21 mouse cellular contexts compared by ENCODE assay signal in genomic region chr8:106006413-106006812, GRCm38 (mm10). TPM values are rescaled to one million over a fixed set of nuclear protein-coding genes. Genes with fewer than 3 reads are reported as not detected.
DNase-seq lines count a peak whose midpoint lies in the region; ATAC-seq and TF ChIP-seq lines count a peak whose summit lies in the region.
"Had no signal": no experiment of that assay in that cellular context is flagged by ENCODE, and none has a peak within 500 bp of the region (broad histone marks: within the 10 kb centered on the region; RNA-seq: fewer than 3 reads in every experiment).

No protein-coding gene starts in this region.

- peak; percentile 34 for TF ChIP-seq CTCF in hindbrain, postnatal 0 days (IDR thresholded peaks at IDR 0.05; ENCODE audit: low read depth)
- TF ChIP-seq CTCF in lung, embryonic 14.5 days (IDR thresholded peaks at IDR 0.05; ENCODE audit: low read depth), result peak; percentile 38
- peak in 1 of 2 experiments; percentile 53; a peak in 2 of 4 replicates for TF ChIP-seq CTCF in CH12.LX (conservative IDR thresholded peaks at IDR 0.05 in 1 of 2, IDR thresholded peaks at IDR 0.05 in 1 of 2; ENCODE audit: low read depth in 2 of 2, low read length in 2 of 2)
- TF ChIP-seq CTCF in bone marrow macrophage, adult 2 months (IDR thresholded peaks at IDR 0.05; ENCODE audit: low read depth, low read length), result no peak

- no peaks in the 10 kb centered on the region for H3K36me3 ChIP-seq in hindbrain, postnatal 0 days (ENCODE audit: insufficient read depth, low read length)
- no peaks in the 10 kb centered on the region for H3K36me3 ChIP-seq in hindbrain, embryonic 14.5 days (replicated peaks; ENCODE audit: control insufficient read depth, insufficient read depth)
- H3K36me3 ChIP-seq in lung, embryonic 14.5 days (ENCODE audit: insufficient read depth), result peaks cover 5% of the 10 kb centered on the region; the same call in 1 of the 2 replicates
- H3K36me3 ChIP-seq in CH12.LX (replicated peaks in 1 of 2; ENCODE audit: control insufficient read depth in 1 of 2, insufficient read depth in 1 of 2, low read length in 1 of 2), result peaks cover 0 to 15% of the 10 kb centered on the region in 2 experiments
- H3K36me3 ChIP-seq: limb, embryonic 15.5 days; midbrain, embryonic 15.5 days; stomach, embryonic 15.5 days had no signal

- peaks cover 9% of the 10 kb centered on the region for H3K79me2 ChIP-seq in CH12.LX (replicated peaks; ENCODE audit: control insufficient read depth, extremely low read depth, insufficient read depth, poor library complexity, severe bottlenecking)

- no peak overlapping the region for H3K27ac ChIP-seq in hindbrain, postnatal 0 days
- no peak overlapping the region for H3K27ac ChIP-seq in hindbrain, embryonic 14.5 days
- H3K27ac ChIP-seq in lung, embryonic 14.5 days (ENCODE audit: low read depth), result no peak overlapping the region
- H3K27ac ChIP-seq in CH12.LX (ENCODE audit: insufficient read depth, low read depth), result no peak overlapping the region
- peak overlapping the region; percentile 91 for H3K27ac ChIP-seq in bone marrow macrophage, adult 2 months (ENCODE audit: insufficient read depth, low read depth, low read length)
- H3K27ac ChIP-seq: limb, embryonic 15.5 days; midbrain, embryonic 15.5 days; stomach, embryonic 15.5 days had no signal

- in situ Hi-C loops in CH12.LX (cut with MboI; ENCODE audit: low pct_ligation_motif_present, low pct_unique_long_range_greater_than_20kb, low sequenced_read_pairs), result no loop called here

- no peak overlapping the region for H3K9ac ChIP-seq in hindbrain, postnatal 0 days (replicated peaks; ENCODE audit: low read length)
- no peak overlapping the region for H3K9ac ChIP-seq in hindbrain, embryonic 14.5 days
- no peak overlapping the region for H3K9ac ChIP-seq in lung, embryonic 14.5 days
- no peak overlapping the region for H3K9ac ChIP-seq in CH12.LX (ENCODE audit: insufficient read depth, low read depth)
- H3K9ac ChIP-seq: limb, embryonic 15.5 days; midbrain, embryonic 15.5 days; stomach, embryonic 15.5 days had no signal

- no peak for TF ChIP-seq EP300 in CH12.LX (IDR thresholded peaks at IDR 0.05; ENCODE audit: low read length)

- DNase-seq in hindbrain, postnatal 0 days (ENCODE audit: low spot score), result peak; percentile 21
- DNase-seq in hindbrain, embryonic 14.5 days (ENCODE audit: low spot score), result no peak
- DNase-seq in lung, embryonic 14.5 days, result peak; percentile 12
- DNase-seq in lung, postnatal 14 days, result no peak
- DNase-seq in CH12.LX (ENCODE audit: extremely low read depth), result no peak
- no peak for DNase-seq in testis, postnatal 10 days (ENCODE audit: low spot score)
- DNase-seq: cerebellum, adult 11-12 months; lung, postnatal 4 days had no signal

- H3K4me1 ChIP-seq in hindbrain, postnatal 0 days (ENCODE audit: insufficient read depth, low read length), result 0 out of 2 replicates have a peak, but pooled peaks cover 5% of the 10 kb centered on the region
- H3K4me1 ChIP-seq in hindbrain, embryonic 14.5 days (replicated peaks; ENCODE audit: control insufficient read depth, insufficient read depth, low read length), result peaks cover 8% of the 10 kb centered on the region
- H3K4me1 ChIP-seq in lung, embryonic 14.5 days (ENCODE audit: insufficient read depth), result peaks cover 8% of the 10 kb centered on the region; the same call in 1 of the 2 replicates
- H3K4me1 ChIP-seq in CH12.LX (ENCODE audit: control insufficient read depth in 1 of 2, insufficient read depth in 2 of 2), result peaks cover 10 to 32% of the 10 kb centered on the region in 2 experiments
- H3K4me1 ChIP-seq in bone marrow macrophage, adult 2 months (ENCODE audit: control insufficient read depth, insufficient read depth, low read length), result peaks cover 41% of the 10 kb centered on the region

- no peak for ATAC-seq in hindbrain, postnatal 0 days
- ATAC-seq in hindbrain, embryonic 14.5 days (ENCODE audit: low FRiP score), result no peak
- ATAC-seq in lung, embryonic 14.5 days (ENCODE audit: insufficient read depth), result no peak
- ATAC-seq in activated CD4-positive, CD25-positive, alpha-beta regulatory T cell, adult 4 months, result no peak
- ATAC-seq: forebrain, embryonic 14.5 days; midbrain, embryonic 15.5 days had no signal

- 88% methylated on average over 4 of the region's 4 CpGs for WGBS in hindbrain, postnatal 0 days
- WGBS in hindbrain, embryonic 14.5 days, result 95% methylated on average over 4 of the region's 4 CpGs
- WGBS in lung, embryonic 14.5 days, result 92% methylated on average over 4 of the region's 4 CpGs

- H3K4me2 ChIP-seq in hindbrain, postnatal 0 days (ENCODE audit: low read depth, low read length), result no peak overlapping the region
- no peak overlapping the region for H3K4me2 ChIP-seq in hindbrain, embryonic 14.5 days (replicated peaks)
- no peak overlapping the region for H3K4me2 ChIP-seq in lung, embryonic 14.5 days
- H3K4me2 ChIP-seq in CH12.LX (ENCODE audit: insufficient read depth, low read depth, poor library complexity, severe bottlenecking), result no peak overlapping the region
- H3K4me2 ChIP-seq: heart, embryonic 11.5 days; limb, embryonic 15.5 days; midbrain, embryonic 15.5 days; stomach, embryonic 15.5 days had no signal

- no peaks in the 10 kb centered on the region for H3K9me3 ChIP-seq in hindbrain, postnatal 0 days (ENCODE audit: low read length)
- no peaks in the 10 kb centered on the region for H3K9me3 ChIP-seq in hindbrain, embryonic 14.5 days (ENCODE audit: control insufficient read depth, low read length)
- no peaks in the 10 kb centered on the region for H3K9me3 ChIP-seq in lung, embryonic 14.5 days (ENCODE audit: low read depth, low read length)
- no peaks in the 10 kb centered on the region for H3K9me3 ChIP-seq in CH12.LX (replicated peaks; ENCODE audit: low read length)
- H3K9me3 ChIP-seq: limb, embryonic 15.5 days; midbrain, embryonic 15.5 days; stomach, embryonic 15.5 days had no signal

- dilution Hi-C loops in CH12.LX (cut with MboI; ENCODE audit: extremely low pct_ligation_motif_present, extremely low pct_unique_long_range_greater_than_20kb, low sequenced_read_pairs), result no loop called here

- H3K4me3 ChIP-seq in hindbrain, postnatal 0 days (ENCODE audit: low read length), result no peak overlapping the region
- no peak overlapping the region for H3K4me3 ChIP-seq in hindbrain, embryonic 14.5 days (replicated peaks; ENCODE audit: low read length)
- H3K4me3 ChIP-seq in lung, embryonic 14.5 days (ENCODE audit: low read depth, low read length), result no peak overlapping the region
- no peak overlapping the region for H3K4me3 ChIP-seq in CH12.LX (replicated peaks in 1 of 3; ENCODE audit: low read depth in 2 of 3, low read length in 2 of 3, poor library complexity in 1 of 3)
- H3K4me3 ChIP-seq in bone marrow macrophage, adult 2 months (ENCODE audit: insufficient read depth, low read length), result no peak overlapping the region
- H3K4me3 ChIP-seq: limb, embryonic 15.5 days; midbrain, embryonic 15.5 days; stomach, embryonic 15.5 days had no signal

- TF ChIP-seq POLR2A in CH12.LX (IDR thresholded peaks at IDR 0.05; ENCODE audit: low read depth, low read length), result no peak
- no peak for TF ChIP-seq POLR2A in bone marrow macrophage, adult 2 months (IDR thresholded peaks at IDR 0.05; ENCODE audit: borderline replicate concordance, low read depth, low read length)

- TF ChIP-seq RAD21 in CH12.LX (IDR thresholded peaks at IDR 0.05; ENCODE audit: low read depth, low read length), result peak; percentile 43

- no peaks in the 10 kb centered on the region for H3K27me3 ChIP-seq in hindbrain, postnatal 0 days (ENCODE audit: insufficient read depth, low read length)
- no peaks in the 10 kb centered on the region for H3K27me3 ChIP-seq in hindbrain, embryonic 14.5 days (ENCODE audit: control insufficient read depth, insufficient read depth, low read length)
- H3K27me3 ChIP-seq in lung, embryonic 14.5 days (ENCODE audit: insufficient read depth, low read length), result no peaks in the 10 kb centered on the region
- no peaks in the 10 kb centered on the region for H3K27me3 ChIP-seq in CH12.LX (replicated peaks)
- H3K27me3 ChIP-seq: limb, embryonic 15.5 days; midbrain, embryonic 15.5 days; stomach, embryonic 15.5 days had no signal

RNA-seq across cellular contexts. Expression of gene Dpep2nb, which starts 0.6 kb away (rescaled TPM):
- not detected in 2 replicates for total RNA-seq in hindbrain, postnatal 0 days (2014; rRNA removed)
- polyA plus RNA-seq in hindbrain, postnatal 0 days (2015; fragmentation: Nextera tagmentation; extraction: Ambion mirVana), result not detected in 2 replicates
- polyA plus RNA-seq in hindbrain, embryonic 14.5 days (2014; fragmentation: Nextera tagmentation; extraction: Ambion mirVana), result not detected in 2 replicates
- not detected in 2 replicates for polyA plus RNA-seq in lung, embryonic 14.5 days (2014; fragmentation: Nextera tagmentation; extraction: Ambion mirVana)
- total RNA-seq in CH12.LX (2012; rRNA removed), result not detected in 2 replicates
- total RNA-seq in CH12.LX (2014; rRNA removed), result not detected in 2 replicates
- not detected in 2 replicates for polyA plus RNA-seq in CH12.LX (2012; ENCODE audit: insufficient read length, low read depth)
- not detected in 2 replicates for polyA plus RNA-seq in bone marrow macrophage, adult 2 months (2012; ENCODE audit: insufficient read depth, insufficient read length, missing spikeins)
- not detected for polyA plus RNA-seq in activated CD4-positive, CD25-positive, alpha-beta regulatory T cell, adult 4 months (2017; shearing (Covaris generic))
- total RNA-seq: gastrocnemius, adult 8-10 months; hematopoietic stem cell, adult 5-6 weeks had no signal
- polyA plus RNA-seq: forebrain, embryonic 14.5 days; intestine, embryonic 14.5 days; large intestine, adult 2 months; limb, embryonic 15.5 days; neural tube, embryonic 11.5 days; small intestine, adult 2 months; stomach, embryonic 15.5 days had no signal

RNA-seq across cellular contexts. Expression of gene Ddx28, which starts 5.3 kb away (rescaled TPM):
- total RNA-seq in hindbrain, postnatal 0 days (2014; rRNA removed), result 36.7 and 43.3 TPM in 2 replicates
- polyA plus RNA-seq in hindbrain, postnatal 0 days (2015; fragmentation: Nextera tagmentation; extraction: Ambion mirVana), result 19.7 and 20.2 TPM in 2 replicates
- 20.3 and 22.1 TPM in 2 replicates for polyA plus RNA-seq in hindbrain, embryonic 14.5 days (2014; fragmentation: Nextera tagmentation; extraction: Ambion mirVana)
- polyA plus RNA-seq in lung, embryonic 14.5 days (2014; fragmentation: Nextera tagmentation; extraction: Ambion mirVana), result 19.1 and 19.5 TPM in 2 replicates
- total RNA-seq in CH12.LX (2012; rRNA removed) (19.8 and 23.3 TPM in 2 replicates), CH12.LX (2014; rRNA removed) (21.6 and 21.8 TPM in 2 replicates)
- 15.5 and 16.3 TPM in 2 replicates for polyA plus RNA-seq in CH12.LX (2012; ENCODE audit: insufficient read length, low read depth)
- 10.1 and 12.0 TPM in 2 replicates for polyA plus RNA-seq in bone marrow macrophage, adult 2 months (2012; ENCODE audit: insufficient read depth, insufficient read length, missing spikeins)
- polyA plus RNA-seq in activated CD4-positive, CD25-positive, alpha-beta regulatory T cell, adult 4 months (2017; shearing (Covaris generic)), result 10 to 100 TPM in 1 of 2 experiments, 1 to 10 TPM in 1; 9.7 to 12.1 TPM

RNA-seq across cellular contexts. Expression of gene Dus2, which starts 15.3 kb away (rescaled TPM):
- total RNA-seq in hindbrain, postnatal 0 days (2014; rRNA removed), result 9.3 and 15.4 TPM in 2 replicates
- polyA plus RNA-seq in hindbrain, postnatal 0 days (2015; fragmentation: Nextera tagmentation; extraction: Ambion mirVana), result 20.2 and 22.4 TPM in 2 replicates
- polyA plus RNA-seq in hindbrain, embryonic 14.5 days (2014; fragmentation: Nextera tagmentation; extraction: Ambion mirVana), result 21.3 and 22.4 TPM in 2 replicates
- 20.0 and 20.3 TPM in 2 replicates for polyA plus RNA-seq in lung, embryonic 14.5 days (2014; fragmentation: Nextera tagmentation; extraction: Ambion mirVana)
- total RNA-seq in CH12.LX (2012; rRNA removed), result 20.9 and 23.2 TPM in 2 replicates
- total RNA-seq in CH12.LX (2014; rRNA removed), result 20.7 and 23.6 TPM in 2 replicates
- 27.2 and 27.7 TPM in 2 replicates for polyA plus RNA-seq in CH12.LX (2012; ENCODE audit: insufficient read length, low read depth)
- 6.1 and 8.3 TPM in 2 replicates for polyA plus RNA-seq in bone marrow macrophage, adult 2 months (2012; ENCODE audit: insufficient read depth, insufficient read length, missing spikeins)
- 10 to 100 TPM; 25.7 to 28.8 TPM for polyA plus RNA-seq in activated CD4-positive, CD25-positive, alpha-beta regulatory T cell, adult 4 months (2017; shearing (Covaris generic))

RNA-seq across cellular contexts. Expression of gene Dpep3, which starts 27.2 kb away (rescaled TPM):
- not detected in 2 replicates for total RNA-seq in hindbrain, postnatal 0 days (2014; rRNA removed)
- not detected in 2 replicates for polyA plus RNA-seq in hindbrain, postnatal 0 days (2015; fragmentation: Nextera tagmentation; extraction: Ambion mirVana)
- not detected in 2 replicates for polyA plus RNA-seq in hindbrain, embryonic 14.5 days (2014; fragmentation: Nextera tagmentation; extraction: Ambion mirVana)
- polyA plus RNA-seq in lung, embryonic 14.5 days (2014; fragmentation: Nextera tagmentation; extraction: Ambion mirVana), result not detected in 2 replicates
- not detected in 2 replicates for total RNA-seq in CH12.LX (2012; rRNA removed)
- total RNA-seq in CH12.LX (2014; rRNA removed), result not detected in 2 replicates
- polyA plus RNA-seq in CH12.LX (2012; ENCODE audit: insufficient read length, low read depth), result not detected in 2 replicates
- 3.2 and 3.6 TPM in 2 replicates for polyA plus RNA-seq in bone marrow macrophage, adult 2 months (2012; ENCODE audit: insufficient read depth, insufficient read length, missing spikeins)
- not detected for polyA plus RNA-seq in activated CD4-positive, CD25-positive, alpha-beta regulatory T cell, adult 4 months (2017; shearing (Covaris generic))
- total RNA-seq: gastrocnemius, adult 8-10 months; hematopoietic stem cell, adult 5-6 weeks had no signal
- polyA plus RNA-seq: forebrain, embryonic 14.5 days; heart, embryonic 11.5 days; intestine, embryonic 14.5 days; limb, embryonic 15.5 days; midbrain, embryonic 15.5 days; neural tube, embryonic 11.5 days; stomach, embryonic 15.5 days had no signal

RNA-seq across cellular contexts. Expression of gene Slc12a4, which starts 40.5 kb away (rescaled TPM):
- 22.5 and 25.5 TPM in 2 replicates for total RNA-seq in hindbrain, postnatal 0 days (2014; rRNA removed)
- polyA plus RNA-seq in hindbrain, postnatal 0 days (2015; fragmentation: Nextera tagmentation; extraction: Ambion mirVana), result 16.3 and 16.9 TPM in 2 replicates
- polyA plus RNA-seq in hindbrain, embryonic 14.5 days (2014; fragmentation: Nextera tagmentation; extraction: Ambion mirVana), result 9.3 and 9.4 TPM in 2 replicates
- 32.9 and 35.8 TPM in 2 replicates for polyA plus RNA-seq in lung, embryonic 14.5 days (2014; fragmentation: Nextera tagmentation; extraction: Ambion mirVana)
- total RNA-seq in CH12.LX (2012; rRNA removed) (9.4 and 9.7 TPM in 2 replicates), CH12.LX (2014; rRNA removed) (2.8 and 4.2 TPM in 2 replicates)
- polyA plus RNA-seq in CH12.LX (2012; ENCODE audit: insufficient read length, low read depth), result 7.2 and 8.1 TPM in 2 replicates
- polyA plus RNA-seq in bone marrow macrophage, adult 2 months (2012; ENCODE audit: insufficient read depth, insufficient read length, missing spikeins), result 19.6 and 27.5 TPM in 2 replicates
- polyA plus RNA-seq in activated CD4-positive, CD25-positive, alpha-beta regulatory T cell, adult 4 months (2017; shearing (Covaris generic)), result 1 to 10 TPM; 3.8 to 8.1 TPM

Comparison
In these comparisons a context has a peak if more than half of its experiments do, and no peak if none do; other contexts are left out.
1. DNase-seq: peak in hindbrain, postnatal 0 days (single experiment) and lung, embryonic 14.5 days (single experiment); none in hindbrain, embryonic 14.5 days (single experiment), lung, postnatal 14 days (single experiment), CH12.LX (single experiment) and testis, postnatal 10 days (single experiment).